Mouse (Mus musculus): Measurements from ENCODE around the gene Slc25a21.

The Slc25a21 gene

GRCm38 (mm10) chr12:57185475-57185874, 11.8 kb downstream of the Slc25a21 start:
- no peak for DNase-seq (ENCODE audit: extremely low spot score, low spot score)

- no peak for DNase-seq (ENCODE audit: extremely low spot score, low spot score)
Measured at GRCm38 (mm10) chr12:57184401-57185147, 12.7 kb downstream of the Slc25a21 start.

- DNase-seq (ENCODE audit: extremely low spot score, low spot score) = peak; percentile 24
Measured at GRCm38 (mm10) chr12:57179465-57180188, 17.6 kb downstream of the Slc25a21 start.

- no peak for DNase-seq (ENCODE audit: extremely low spot score, low spot score)
Measured at GRCm38 (mm10) chr12:57178818-57179217, 18.5 kb downstream of the Slc25a21 start.

GRCm38 (mm10) chr12:57163294-57163693, 34.0 kb downstream of the Slc25a21 start:
- no peak for DNase-seq (ENCODE audit: extremely low spot score, low spot score)

- DNase-seq (ENCODE audit: extremely low spot score, low spot score) = no peak
Measured at GRCm38 (mm10) chr12:57162840-57163239, 34.4 kb downstream of the Slc25a21 start.

- no peak for DNase-seq (ENCODE audit: extremely low spot score, low spot score)
Measured at GRCm38 (mm10) chr12:57159904-57160303, 37.4 kb downstream of the Slc25a21 start.

GRCm38 (mm10) chr12:57158266-57158665, 39.0 kb downstream of the Slc25a21 start:
- no peak for DNase-seq (ENCODE audit: extremely low spot score, low spot score)

- no peak for DNase-seq (ENCODE audit: extremely low spot score, low spot score)
Measured at GRCm38 (mm10) chr12:57138937-57139336, 58.3 kb downstream of the Slc25a21 start.

- DNase-seq (ENCODE audit: extremely low spot score, low spot score) = no peak
Measured at GRCm38 (mm10) chr12:57137809-57138208, 59.5 kb downstream of the Slc25a21 start.

GRCm38 (mm10) chr12:57118602-57119001, 78.7 kb downstream of the Slc25a21 start:
- no peak for DNase-seq (ENCODE audit: extremely low spot score, low spot score)

GRCm38 (mm10) chr12:57115516-57115915, 81.8 kb downstream of the Slc25a21 start:
- DNase-seq (ENCODE audit: extremely low spot score, low spot score) = no peak

- no peak for DNase-seq (ENCODE audit: extremely low spot score, low spot score)
Measured at GRCm38 (mm10) chr12:57109363-57109762, 87.9 kb downstream of the Slc25a21 start.

GRCm38 (mm10) chr12:57102322-57102721, 95.0 kb downstream of the Slc25a21 start:
- no peak for DNase-seq (ENCODE audit: extremely low spot score, low spot score)

GRCm38 (mm10) chr12:57100549-57100948, 96.7 kb downstream of the Slc25a21 start:
- DNase-seq (ENCODE audit: extremely low spot score, low spot score) = no peak

- DNase-seq (ENCODE audit: extremely low spot score, low spot score) = no peak
Measured at GRCm38 (mm10) chr12:57099066-57099465, 98.2 kb downstream of the Slc25a21 start.

- no peak for DNase-seq (ENCODE audit: extremely low spot score, low spot score)
Measured at GRCm38 (mm10) chr12:57098371-57098770, 98.9 kb downstream of the Slc25a21 start.

- DNase-seq (ENCODE audit: extremely low spot score, low spot score) = no peak
Measured at GRCm38 (mm10) chr12:57093107-57093506, 104.2 kb downstream of the Slc25a21 start.

- DNase-seq (ENCODE audit: extremely low spot score, low spot score) = no peak
Measured at GRCm38 (mm10) chr12:57084519-57084918, 112.8 kb downstream of the Slc25a21 start.

- no peak for DNase-seq (ENCODE audit: extremely low spot score, low spot score)
Measured at GRCm38 (mm10) chr12:57083533-57083932, 113.7 kb downstream of the Slc25a21 start.

GRCm38 (mm10) chr12:57076606-57077005, 120.7 kb downstream of the Slc25a21 start:
- no peak for DNase-seq (ENCODE audit: extremely low spot score, low spot score)

- no peak for DNase-seq (ENCODE audit: extremely low spot score, low spot score)
Measured at GRCm38 (mm10) chr12:57072616-57073015, 124.7 kb downstream of the Slc25a21 start.

- DNase-seq (ENCODE audit: extremely low spot score, low spot score) = no peak
Measured at GRCm38 (mm10) chr12:57068607-57069006, 128.7 kb downstream of the Slc25a21 start.

Data from neural tube, embryonic 10.5 days (tissue).